ENCODE assay signal across 8 mouse cellular contexts in genomic region chr4:88696237-88696884, GRCm38 (mm10). TPM values are rescaled to one million over a fixed set of nuclear protein-coding genes. Genes with fewer than 3 reads are reported as not detected.
A peak's percentile ranks its signal among the peaks of the same experiment; 100 is the strongest.
DNase-seq lines count a peak whose midpoint lies in the region; ATAC-seq and TF ChIP-seq lines count a peak whose summit lies in the region.

No protein-coding gene starts in this region.

- TF ChIP-seq EP300 in ES-Bruce4 (IDR thresholded peaks at IDR 0.05; ENCODE audit: insufficient read depth, low read depth, low read length): 0 out of 2 replicates have a peak, but pooled peaks have one; percentile 18
- TF ChIP-seq EP300 in liver, postnatal 0 days (IDR thresholded peaks at IDR 0.05; ENCODE audit: low read depth): no peak
- no peak for TF ChIP-seq EP300 in stomach, postnatal 0 days (optimal IDR thresholded peaks at IDR 0.05)

- H3K4me2 ChIP-seq in forebrain, embryonic 12.5 days: no peak overlapping the region
- H3K4me2 ChIP-seq in liver, postnatal 0 days (ENCODE audit: low read depth, low read length): no peak overlapping the region
- no peak overlapping the region for H3K4me2 ChIP-seq in neural tube, embryonic 14.5 days (ENCODE audit: low read depth, low read length)
- no peak overlapping the region for H3K4me2 ChIP-seq in stomach, postnatal 0 days (replicated peaks; ENCODE audit: low read depth)

- no peak overlapping the region for H3K9ac ChIP-seq in ES-Bruce4 (ENCODE audit: low read depth, poor library complexity, severe bottlenecking)
- no peak overlapping the region for H3K9ac ChIP-seq in forebrain, embryonic 12.5 days
- no peak overlapping the region for H3K9ac ChIP-seq in liver, postnatal 0 days (replicated peaks)
- H3K9ac ChIP-seq in neural tube, embryonic 14.5 days (replicated peaks; ENCODE audit: low read depth, low read length): no peak overlapping the region
- no peak overlapping the region for H3K9ac ChIP-seq in stomach, postnatal 0 days (ENCODE audit: low read length)

- peak; percentile 98 for TF ChIP-seq CTCF in ES-Bruce4 (IDR thresholded peaks at IDR 0.05; ENCODE audit: low read depth, low read length)
- TF ChIP-seq CTCF in liver, postnatal 0 days (IDR thresholded peaks at IDR 0.05; ENCODE audit: low read depth): peak; percentile 99
- TF ChIP-seq CTCF in stomach, postnatal 0 days (IDR thresholded peaks at IDR 0.05; ENCODE audit: low read depth): peak; percentile 99

- intact Hi-C loops in heart, postnatal 10 days (cut with DNase I): loop anchor here (1.0 to 2.0 kb wide), 3 partner anchors 14 to 58 kb away; partner anchors contain the start of gene Gm13271

- no peak overlapping the region for H3K4me3 ChIP-seq in ES-Bruce4 (ENCODE audit: low read depth, low read length)
- no peak overlapping the region for H3K4me3 ChIP-seq in forebrain, embryonic 12.5 days (replicated peaks)
- H3K4me3 ChIP-seq in liver, postnatal 0 days (ENCODE audit: low read depth, low read length): no peak overlapping the region
- no peak overlapping the region for H3K4me3 ChIP-seq in neural tube, embryonic 14.5 days (ENCODE audit: low read depth, low read length)
- no peak overlapping the region for H3K4me3 ChIP-seq in stomach, postnatal 0 days (ENCODE audit: low read depth, low read length)

- no peaks in the 10 kb centered on the region for H3K4me1 ChIP-seq in ES-Bruce4 (ENCODE audit: control insufficient read depth, insufficient read depth, low read length)
- H3K4me1 ChIP-seq in forebrain, embryonic 12.5 days: no peaks in the 10 kb centered on the region
- H3K4me1 ChIP-seq in liver, postnatal 0 days (ENCODE audit: insufficient read depth): no peaks in the 10 kb centered on the region
- H3K4me1 ChIP-seq in neural tube, embryonic 14.5 days (ENCODE audit: control insufficient read depth, insufficient read depth, low read length): no peaks in the 10 kb centered on the region
- H3K4me1 ChIP-seq in stomach, postnatal 0 days (replicated peaks; ENCODE audit: control insufficient read depth, insufficient read depth): no peaks in the 10 kb centered on the region

- no peaks in the 10 kb centered on the region; the same call in 1 of the 2 replicates for H3K27me3 ChIP-seq in ES-Bruce4 (ENCODE audit: control insufficient read depth, insufficient read depth, low read length, poor library complexity, severe bottlenecking)
- H3K27me3 ChIP-seq in forebrain, embryonic 12.5 days: peaks cover 4% of the 10 kb centered on the region; the same call in 1 of the 2 replicates
- no peaks in the 10 kb centered on the region for H3K27me3 ChIP-seq in liver, postnatal 0 days (ENCODE audit: insufficient read depth, low read length)
- no peaks in the 10 kb centered on the region for H3K27me3 ChIP-seq in neural tube, embryonic 14.5 days (ENCODE audit: control insufficient read depth, insufficient read depth, low read length)
- H3K27me3 ChIP-seq in stomach, postnatal 0 days (ENCODE audit: control insufficient read depth, insufficient read depth, low read length): no peaks in the 10 kb centered on the region

- no peaks in the 10 kb centered on the region for H3K36me3 ChIP-seq in ES-Bruce4 (ENCODE audit: control insufficient read depth, insufficient read depth, low read length, poor library complexity, severe bottlenecking)
- H3K36me3 ChIP-seq in forebrain, embryonic 12.5 days (replicated peaks): no peaks in the 10 kb centered on the region
- H3K36me3 ChIP-seq in liver, postnatal 0 days (replicated peaks; ENCODE audit: insufficient read depth, low read length): no peaks in the 10 kb centered on the region
- no peaks in the 10 kb centered on the region for H3K36me3 ChIP-seq in neural tube, embryonic 14.5 days (ENCODE audit: control insufficient read depth, insufficient read depth, low read length)
- no peaks in the 10 kb centered on the region for H3K36me3 ChIP-seq in stomach, postnatal 0 days (ENCODE audit: control insufficient read depth, insufficient read depth, low read length)

- WGBS in forebrain, embryonic 12.5 days: 24% methylated on average over 3 of the region's 3 CpGs
- 19% methylated on average over 3 of the region's 3 CpGs for WGBS in liver, postnatal 0 days (ENCODE audit: insufficient replicate concordance)
- WGBS in neural tube, embryonic 14.5 days: 28% methylated on average over 3 of the region's 3 CpGs
- 20% methylated on average over 3 of the region's 3 CpGs for WGBS in stomach, postnatal 0 days

- peak; percentile 45 for DNase-seq in c-Kit-positive CD71-negative TER-119-negative erythroid progenitor cells, embryonic 14.5 days (ENCODE audit: low read depth)
- DNase-seq in heart, postnatal 10 days: peak; percentile 83 to 89
- peak; percentile 73 to 79 for DNase-seq in kidney, postnatal 25 days
- DNase-seq in liver, postnatal 0 days: peak; percentile 83
- DNase-seq in stomach, postnatal 0 days (ENCODE audit: low spot score): peak; percentile 82

- no peak for TF ChIP-seq POLR2A in ES-Bruce4 (IDR thresholded peaks at IDR 0.05; ENCODE audit: insufficient read depth, low read length)

- H3K27ac ChIP-seq in ES-Bruce4 (ENCODE audit: insufficient read depth, low read length): no peak overlapping the region
- no peak overlapping the region for H3K27ac ChIP-seq in forebrain, embryonic 12.5 days
- no peak overlapping the region for H3K27ac ChIP-seq in liver, postnatal 0 days (ENCODE audit: low read depth)
- no peak overlapping the region for H3K27ac ChIP-seq in neural tube, embryonic 14.5 days (ENCODE audit: low read depth, low read length)
- no peak overlapping the region for H3K27ac ChIP-seq in stomach, postnatal 0 days (replicated peaks)

- peak; percentile 75; the same call in 1 of the 2 replicates for ATAC-seq in forebrain, embryonic 12.5 days (ENCODE audit: low FRiP score)
- peak; percentile 68 for ATAC-seq in liver, postnatal 0 days
- peak; percentile 89; the same call in 1 of the 2 replicates for ATAC-seq in neural tube, embryonic 14.5 days (ENCODE audit: low read depth)
- peak; percentile 79 for ATAC-seq in stomach, postnatal 0 days (ENCODE audit: low FRiP score, low TSS enrichment)

- no peaks in the 10 kb centered on the region for H3K9me3 ChIP-seq in ES-Bruce4 (replicated peaks; ENCODE audit: control insufficient read depth, insufficient read depth, low read length, poor library complexity, severe bottlenecking)
- no peaks in the 10 kb centered on the region for H3K9me3 ChIP-seq in forebrain, embryonic 12.5 days
- no peaks in the 10 kb centered on the region for H3K9me3 ChIP-seq in liver, postnatal 0 days (ENCODE audit: low read length)
- no peaks in the 10 kb centered on the region for H3K9me3 ChIP-seq in neural tube, embryonic 14.5 days (ENCODE audit: control insufficient read depth, low read length)
- no peaks in the 10 kb centered on the region for H3K9me3 ChIP-seq in stomach, postnatal 0 days (ENCODE audit: control insufficient read depth, low read length)

RNA-seq across cellular contexts. Expression of gene Ifnab, which starts 5.2 kb away (rescaled TPM):
- not detected in 2 replicates for polyA plus RNA-seq in ES-Bruce4 (2011; ENCODE audit: insufficient read depth, insufficient read length, low read depth, missing spikeins)
- not detected in 2 replicates for polyA plus RNA-seq in forebrain, embryonic 12.5 days (2016; fragmentation: Nextera tagmentation; extraction: Ambion mirVana)
- not detected for total RNA-seq in heart, postnatal 10 days (2021)
- not detected in 2 replicates for polyA plus RNA-seq in liver, postnatal 0 days (2015; fragmentation: Nextera tagmentation; extraction: Ambion mirVana)
- polyA plus RNA-seq in neural tube, embryonic 14.5 days (2014; fragmentation: Nextera tagmentation; extraction: Ambion mirVana): not detected in 2 replicates
- not detected in 2 replicates for polyA plus RNA-seq in stomach, postnatal 0 days (2015; fragmentation: Nextera tagmentation; extraction: Ambion mirVana)

RNA-seq across cellular contexts. Expression of gene Ifna2, which starts 12.6 kb away (rescaled TPM):
- polyA plus RNA-seq in ES-Bruce4 (2011; ENCODE audit: insufficient read depth, insufficient read length, low read depth, missing spikeins): not detected in 2 replicates
- polyA plus RNA-seq in forebrain, embryonic 12.5 days (2016; fragmentation: Nextera tagmentation; extraction: Ambion mirVana): not detected in 2 replicates
- not detected for total RNA-seq in heart, postnatal 10 days (2021)
- polyA plus RNA-seq in liver, postnatal 0 days (2015; fragmentation: Nextera tagmentation; extraction: Ambion mirVana): not detected in 2 replicates
- not detected in 2 replicates for polyA plus RNA-seq in neural tube, embryonic 14.5 days (2014; fragmentation: Nextera tagmentation; extraction: Ambion mirVana)
- not detected in 2 replicates for polyA plus RNA-seq in stomach, postnatal 0 days (2015; fragmentation: Nextera tagmentation; extraction: Ambion mirVana)

RNA-seq across cellular contexts. Expression of gene Ifna16, which starts 19.6 kb away (rescaled TPM):
- polyA plus RNA-seq in ES-Bruce4 (2011; ENCODE audit: insufficient read depth, insufficient read length, low read depth, missing spikeins): not detected in 2 replicates
- not detected in 2 replicates for polyA plus RNA-seq in forebrain, embryonic 12.5 days (2016; fragmentation: Nextera tagmentation; extraction: Ambion mirVana)
- total RNA-seq in heart, postnatal 10 days (2021): not detected
- not detected in 2 replicates for polyA plus RNA-seq in liver, postnatal 0 days (2015; fragmentation: Nextera tagmentation; extraction: Ambion mirVana)
- polyA plus RNA-seq in neural tube, embryonic 14.5 days (2014; fragmentation: Nextera tagmentation; extraction: Ambion mirVana): not detected in 2 replicates
- not detected in 2 replicates for polyA plus RNA-seq in stomach, postnatal 0 days (2015; fragmentation: Nextera tagmentation; extraction: Ambion mirVana)

RNA-seq across cellular contexts. Expression of gene Gm26566, which starts 25.2 kb away (rescaled TPM):
- polyA plus RNA-seq in ES-Bruce4 (2011; ENCODE audit: insufficient read depth, insufficient read length, low read depth, missing spikeins): not detected in 2 replicates
- polyA plus RNA-seq in forebrain, embryonic 12.5 days (2016; fragmentation: Nextera tagmentation; extraction: Ambion mirVana): 1.6 and 2.4 TPM in 2 replicates
- under 1 TPM; 0.50 TPM for total RNA-seq in heart, postnatal 10 days (2021)
- 0.15 and 0.22 TPM in 2 replicates for polyA plus RNA-seq in liver, postnatal 0 days (2015; fragmentation: Nextera tagmentation; extraction: Ambion mirVana)
- 1.6 and 2.6 TPM in 2 replicates for polyA plus RNA-seq in neural tube, embryonic 14.5 days (2014; fragmentation: Nextera tagmentation; extraction: Ambion mirVana)
- 0.19 and 0.51 TPM in 2 replicates for polyA plus RNA-seq in stomach, postnatal 0 days (2015; fragmentation: Nextera tagmentation; extraction: Ambion mirVana)

RNA-seq across cellular contexts. Expression of gene Klhl9, which starts 25.9 kb away (rescaled TPM):
- polyA plus RNA-seq in ES-Bruce4 (2011; ENCODE audit: insufficient read depth, insufficient read length, low read depth, missing spikeins): 79.5 and 83.1 TPM in 2 replicates
- polyA plus RNA-seq in forebrain, embryonic 12.5 days (2016; fragmentation: Nextera tagmentation; extraction: Ambion mirVana): 142 and 149 TPM in 2 replicates
- total RNA-seq in heart, postnatal 10 days (2021): 10 to 100 TPM; 82.6 to 87.1 TPM
- 18.6 and 20.1 TPM in 2 replicates for polyA plus RNA-seq in liver, postnatal 0 days (2015; fragmentation: Nextera tagmentation; extraction: Ambion mirVana)
- 129 and 164 TPM in 2 replicates for polyA plus RNA-seq in neural tube, embryonic 14.5 days (2014; fragmentation: Nextera tagmentation; extraction: Ambion mirVana)
- polyA plus RNA-seq in stomach, postnatal 0 days (2015; fragmentation: Nextera tagmentation; extraction: Ambion mirVana): 39.8 and 40.6 TPM in 2 replicates
